Mouse (Mus musculus) CD4-positive naive resting alpha-beta T cell, adult 76 days (primary cell): ENCODE data around the gene Mpi. TPM values are rescaled to one million over a fixed set of nuclear protein-coding genes. Genes with fewer than 3 reads are reported as not detected.

ENCODE experiments used
- total RNA-seq: library from RNA; stranded (reverse); gene quantifications from one replicate; pipeline ENCODE4 v1.2.4, GENCODE M21; 2023

The Mpi gene
- total RNA-seq: 8.2 TPM

GRCm38 (mm10) chr9:57552139-57552887 lies at the start of gene Mpi:
Gene Mpi, minus strand, starts transcription at chr9:57552763.

DNA sequence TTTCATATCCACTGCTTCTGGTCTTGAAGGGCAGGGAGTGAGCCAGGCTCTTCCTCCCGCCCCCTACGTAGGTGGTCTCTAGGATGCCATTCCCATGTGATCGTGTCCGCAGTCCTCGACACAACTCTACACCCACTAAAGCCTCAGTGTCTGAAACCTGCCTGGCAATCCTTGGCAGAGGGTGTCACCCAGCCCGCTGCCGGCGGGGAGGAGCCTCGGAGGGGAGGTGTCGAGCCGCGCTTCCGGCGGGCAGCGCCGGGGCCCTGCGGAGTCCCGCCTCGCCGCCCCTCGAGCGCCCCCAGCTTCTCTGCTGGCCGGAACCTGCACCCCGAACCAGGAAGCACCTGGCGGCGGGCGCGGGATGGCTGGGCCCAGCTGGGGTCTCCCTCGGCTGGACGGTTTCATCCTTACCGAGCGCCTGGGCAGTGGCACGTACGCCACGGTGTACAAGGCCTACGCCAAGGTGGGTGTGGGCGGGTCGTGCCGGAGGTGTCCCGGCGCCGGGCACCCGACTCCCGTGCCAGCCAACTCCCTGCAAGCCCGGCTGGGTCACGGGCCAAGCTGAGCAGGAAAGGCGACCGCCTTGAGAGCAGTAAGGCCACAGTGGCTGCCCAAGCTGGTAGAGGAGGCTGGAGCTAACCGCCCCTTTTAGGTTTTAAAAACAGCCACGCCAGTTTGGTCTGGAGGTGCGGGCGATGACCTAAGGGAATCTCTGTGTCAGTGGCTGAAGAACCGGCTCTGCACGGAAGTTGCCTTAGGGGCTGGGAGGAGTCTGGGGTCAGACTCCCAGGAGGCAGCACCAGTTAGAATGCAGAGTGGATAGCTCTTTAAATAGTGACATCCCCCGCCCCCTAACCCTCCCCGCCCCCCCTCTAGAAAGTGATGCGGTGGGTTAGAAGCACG lies 36.9 kb upstream of the Mpi start, which contains the start of gene Ulk3:
Gene Ulk3 (plus strand): TSS at position 229 of the 903 bp plus-strand sequence.

GRCm38 (mm10) chr9:57560861-57561710 lies 8.5 kb upstream of the Mpi start, which contains the start of gene Scamp2:
Gene Scamp2, plus strand, starts transcription at chr9:57560943.

DNA sequence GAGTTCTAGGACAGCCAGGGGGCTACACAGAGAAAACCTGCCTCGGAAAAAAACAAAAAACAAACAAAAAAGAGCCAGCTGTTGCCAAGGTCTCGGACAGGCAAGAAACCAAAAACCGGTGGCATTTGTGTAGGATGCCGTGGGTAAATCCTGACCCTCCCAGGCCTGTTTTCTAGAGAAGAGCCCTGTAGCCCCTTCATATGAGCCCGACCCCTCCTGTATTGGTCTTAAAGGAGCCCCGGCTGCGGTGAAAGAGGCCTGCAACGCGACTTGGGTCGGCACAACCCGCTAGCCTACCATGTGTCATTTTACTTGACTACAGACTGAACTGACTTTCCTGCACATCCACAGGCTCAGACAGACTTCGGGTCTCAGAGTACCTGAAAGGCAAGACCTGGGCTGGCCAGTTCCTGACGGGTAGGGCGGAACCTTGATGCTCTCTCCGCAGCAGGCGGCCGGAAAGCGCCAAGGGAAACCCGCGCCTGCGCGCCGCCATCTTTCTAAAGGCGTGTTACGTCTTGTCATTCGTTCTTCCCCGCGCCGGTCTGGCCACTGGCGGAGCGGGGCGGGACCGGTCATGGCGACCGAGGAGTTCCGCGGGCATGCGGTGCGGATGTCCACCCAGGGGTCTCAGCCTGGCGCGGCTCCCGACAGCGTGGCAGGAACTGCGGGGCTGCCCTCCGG lies 15.4 kb downstream of the Mpi start, which contains the start of gene Fam219b:
Gene Fam219b (plus strand): TSS at position 485 of the 684 bp plus-strand sequence.

DNA sequence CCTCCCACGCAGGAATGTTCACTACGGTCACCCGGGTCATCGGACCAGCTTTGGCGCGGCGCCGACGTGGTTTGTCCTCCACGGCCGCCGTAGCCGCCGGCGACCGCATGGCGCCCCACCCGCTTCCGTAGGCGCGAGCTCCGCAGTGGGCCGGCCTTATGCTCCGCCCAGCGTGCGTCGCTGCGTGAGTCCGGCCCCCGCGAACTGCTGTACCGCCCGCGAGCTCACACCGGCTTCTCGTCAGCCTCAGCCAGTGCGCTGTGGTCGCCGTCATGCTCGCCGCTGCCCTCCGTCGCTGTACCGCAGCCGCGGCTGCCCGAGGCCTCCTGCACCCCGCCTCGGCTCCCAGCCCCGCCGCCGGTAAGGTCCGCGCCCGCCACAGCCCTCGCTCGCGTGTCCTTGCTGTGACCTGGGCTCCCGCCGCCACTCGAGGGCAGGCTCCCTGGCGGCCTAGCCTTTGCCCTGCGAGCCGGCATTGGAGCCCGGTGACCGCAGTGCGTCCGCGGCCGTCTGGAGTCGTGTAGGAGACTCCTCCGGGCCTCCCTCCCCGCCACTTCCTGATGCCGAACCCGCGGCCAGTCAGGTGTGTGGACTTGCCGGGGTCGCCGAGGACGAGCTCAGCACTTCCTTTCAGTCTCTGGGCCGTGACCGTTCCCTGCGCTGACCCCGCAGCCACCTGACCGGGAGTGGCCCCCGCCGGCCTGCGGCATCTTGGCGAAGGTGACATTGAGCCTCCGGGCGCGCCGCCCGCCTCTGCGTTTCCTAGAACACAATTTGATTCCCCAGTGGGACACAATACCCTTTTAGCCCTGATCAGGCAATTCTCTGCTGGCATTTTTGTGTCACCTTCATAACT lies 31.3 kb downstream of the Mpi start, which contains the start of gene Cox5a:
Gene Cox5a (plus strand): TSS at position 219 of the 856 bp plus-strand sequence.

DNA sequence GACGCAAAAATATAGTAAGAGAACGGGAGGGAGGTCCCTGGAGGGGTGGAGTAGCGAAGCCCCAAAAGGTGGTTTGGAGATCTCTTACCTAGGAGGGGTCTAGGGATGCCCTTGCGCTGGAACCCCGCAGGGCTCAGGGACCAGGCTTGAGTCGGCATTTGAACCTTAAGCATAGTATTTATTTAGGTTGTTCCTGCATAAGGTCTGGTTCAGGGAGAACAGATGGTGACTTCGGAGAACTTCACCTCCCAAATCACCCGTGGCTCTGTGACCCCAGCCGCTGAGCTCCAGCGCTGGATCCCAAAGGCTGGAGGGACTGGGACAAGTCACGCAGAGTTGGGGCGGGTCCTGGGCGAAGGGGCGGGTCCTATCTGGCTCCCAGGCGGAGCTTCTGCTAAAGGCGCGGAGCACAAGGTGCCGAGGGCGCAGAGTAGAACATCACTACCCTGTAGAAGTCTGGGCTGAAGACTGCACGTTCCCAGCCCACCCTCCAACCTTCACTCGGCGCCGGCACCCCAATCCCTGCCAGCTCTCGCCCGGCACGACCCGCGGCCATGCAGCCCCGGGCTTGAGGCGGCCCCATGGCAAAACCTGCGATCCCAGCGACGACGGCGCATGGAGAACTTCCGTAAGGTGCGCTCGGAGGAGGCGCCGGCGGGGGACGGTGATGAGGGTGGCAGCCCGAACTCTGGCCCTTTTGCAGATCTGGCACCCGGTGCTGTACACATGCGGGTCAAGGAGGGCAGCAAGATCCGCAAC lies 48.8 kb downstream of the Mpi start, which contains the start of gene Rpp25:
Gene Rpp25 (plus strand): TSS at position 405 of the 759 bp plus-strand sequence.

Other genes with a start within 250 kb of the Mpi start
- gene Ppcdc, start 112.6 kb downstream of the Mpi start, total RNA-seq: 51.9 TPM
- gene Scamp5, start 84.7 kb downstream of the Mpi start, total RNA-seq: 0.18 TPM
- not detected for gene Rpp25, start 48.7 kb downstream of the Mpi start, total RNA-seq
- 88.2 TPM for gene Cox5a, start 31.5 kb downstream of the Mpi start, total RNA-seq
- 12.5 TPM for gene Fam219b, start 15.2 kb downstream of the Mpi start, total RNA-seq
- gene Scamp2, start 8.2 kb upstream of the Mpi start, total RNA-seq: 95.5 TPM
- gene Ulk3, start 36.7 kb upstream of the Mpi start, total RNA-seq: 59.3 TPM
- gene Cplx3, start 53.5 kb upstream of the Mpi start, total RNA-seq: not detected
- 0.88 TPM for gene Lman1l, start 68.0 kb upstream of the Mpi start, total RNA-seq
- gene Csk, start 100.9 kb upstream of the Mpi start, total RNA-seq: 280 TPM
- not detected for gene Cyp1a2, start 130.9 kb upstream of the Mpi start, total RNA-seq
- gene Cyp1a1, start 135.2 kb upstream of the Mpi start, total RNA-seq: not detected
- gene Edc3, start 155.8 kb upstream of the Mpi start, total RNA-seq: 17.1 TPM
- gene Clk3, start 213.1 kb upstream of the Mpi start, total RNA-seq: 215 TPM